Mouse (Mus musculus): ENCODE results near the gene Tango6. TPM values are rescaled to one million over a fixed set of nuclear protein-coding genes. Genes with fewer than 3 reads are reported as not detected.
A peak's percentile ranks its signal among the peaks of the same experiment; 100 is the strongest.

The Tango6 gene
- total and polyA plus RNA-seq, 3 experiments: 2.9 to 6.4 (median 4.5) TPM

DNA sequence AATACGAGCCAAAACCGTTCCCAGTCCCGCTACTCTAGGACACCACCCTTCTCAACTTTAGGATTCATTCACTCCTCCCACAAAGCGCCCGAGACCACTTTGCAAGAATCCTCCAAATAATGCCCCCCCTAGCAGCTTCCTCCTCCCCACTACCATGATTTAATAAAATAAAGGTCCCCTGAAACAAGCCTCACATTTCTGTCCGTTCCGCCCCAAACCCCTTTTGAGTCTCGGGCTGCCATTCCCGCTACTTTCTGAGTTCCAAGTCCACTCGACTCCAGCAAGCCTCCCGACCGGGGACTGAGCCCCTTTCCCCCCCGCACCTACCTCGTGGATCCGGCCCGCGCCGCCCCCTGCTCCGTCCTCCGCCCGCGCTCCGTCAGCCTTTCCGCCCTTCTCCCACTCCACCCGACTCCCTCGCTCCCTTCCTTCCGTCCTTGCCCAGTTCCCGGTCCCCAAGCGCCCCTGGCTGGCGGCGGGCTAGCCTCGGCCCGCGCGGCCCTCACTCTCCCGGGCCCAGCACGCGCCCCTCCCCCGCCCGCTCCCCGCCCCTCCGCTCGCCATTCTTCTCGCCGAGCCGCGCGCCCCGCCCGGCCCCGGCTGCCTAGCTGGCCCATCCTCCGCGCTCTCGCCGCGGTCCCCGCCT lies 210.1 kb downstream of the Tango6 start:
- in situ Hi-C loops (cut with MboI; ENCODE audit: low pct_ligation_motif_present, low pct_unique_long_range_greater_than_20kb, low sequenced_read_pairs): no loop called here
- TF ChIP-seq CHD1 (IDR thresholded peaks at IDR 0.05; ENCODE audit: low read depth, low read length): peak; percentile 55; the same call in 1 of the 2 replicates
- 0 out of 2 replicates have a peak, but pooled peaks have one; percentile 28 for TF ChIP-seq NELFE (IDR thresholded peaks at IDR 0.05; ENCODE audit: low read depth, low read length)
- no peak for TF ChIP-seq NRF1 (IDR thresholded peaks at IDR 0.05; ENCODE audit: low read depth, low read length)
- 0 out of 2 replicates have a peak, but pooled peaks have one; percentile 35 for TF ChIP-seq MAX (IDR thresholded peaks at IDR 0.05; ENCODE audit: low read length)
- TF ChIP-seq UBTF (IDR thresholded peaks at IDR 0.05; ENCODE audit: low read depth, low read length): peak; percentile 39
- peak; percentile 24; the same call in 1 of the 2 replicates for TF ChIP-seq SIN3A (IDR thresholded peaks at IDR 0.05; ENCODE audit: low read length)
- no peak for TF ChIP-seq CTCF (conservative IDR thresholded peaks at IDR 0.05 in 1 of 2, IDR thresholded peaks at IDR 0.05 in 1 of 2; ENCODE audit: low read depth in 2 of 2, low read length in 2 of 2)
- TF ChIP-seq ZKSCAN1 (IDR thresholded peaks at IDR 0.05; ENCODE audit: borderline replicate concordance, low read depth, low read length): no peak
- peak; percentile 50; the same call in 1 of the 2 replicates for TF ChIP-seq HCFC1 (IDR thresholded peaks at IDR 0.05; ENCODE audit: low read depth, low read length)
- TF ChIP-seq RCOR1 (conservative IDR thresholded peaks at IDR 0.05; ENCODE audit: low read depth, low read length): 0 out of 2 replicates have a peak, but pooled peaks have one; percentile 18
- TF ChIP-seq ELF1 (IDR thresholded peaks at IDR 0.05; ENCODE audit: low read depth, low read length): no peak
- no peak for TF ChIP-seq ZMIZ1 (IDR thresholded peaks at IDR 0.05; ENCODE audit: low read depth, low read length)
- TF ChIP-seq ZC3H11A (IDR thresholded peaks at IDR 0.05; ENCODE audit: low read depth, low read length): no peak
- Histone ChIP-seq H3K9ac (ENCODE audit: insufficient read depth, low read depth) (peak overlapping the region; percentile 92), H3K9me3 (replicated peaks; ENCODE audit: low read length) (no peaks in the 10 kb centered on the region), H3K27ac (ENCODE audit: insufficient read depth, low read depth) (peak overlapping the region; percentile 72), H3K4me2 (ENCODE audit: insufficient read depth, low read depth, poor library complexity, severe bottlenecking) (peak overlapping the region; percentile 83; the same call in 1 of the 2 replicates), H3K36me3 (replicated peaks in 1 of 2; ENCODE audit: control insufficient read depth in 1 of 2, insufficient read depth in 1 of 2, low read length in 1 of 2) (peaks cover 21 to 55% of the 10 kb centered on the region in 2 experiments), H3K4me1 (ENCODE audit: control insufficient read depth in 1 of 2, insufficient read depth in 2 of 2) (peaks cover 21 to 63% of the 10 kb centered on the region in 2 experiments), H3K4me3 (replicated peaks in 1 of 3; ENCODE audit: low read depth in 2 of 3, low read length in 2 of 3, poor library complexity in 1 of 3) (peak overlapping the region; percentile 83 to 99 (median 87)), H3K79me2 (replicated peaks; ENCODE audit: control insufficient read depth, extremely low read depth, insufficient read depth, poor library complexity, severe bottlenecking) (peaks cover 80% of the 10 kb centered on the region), H3K27me3 (replicated peaks) (no peaks in the 10 kb centered on the region)
- dilution Hi-C loops (cut with MboI; ENCODE audit: extremely low pct_ligation_motif_present, extremely low pct_unique_long_range_greater_than_20kb, low sequenced_read_pairs): no loop called here
- DNase-seq (ENCODE audit: extremely low read depth): peak; percentile 35

DNA sequence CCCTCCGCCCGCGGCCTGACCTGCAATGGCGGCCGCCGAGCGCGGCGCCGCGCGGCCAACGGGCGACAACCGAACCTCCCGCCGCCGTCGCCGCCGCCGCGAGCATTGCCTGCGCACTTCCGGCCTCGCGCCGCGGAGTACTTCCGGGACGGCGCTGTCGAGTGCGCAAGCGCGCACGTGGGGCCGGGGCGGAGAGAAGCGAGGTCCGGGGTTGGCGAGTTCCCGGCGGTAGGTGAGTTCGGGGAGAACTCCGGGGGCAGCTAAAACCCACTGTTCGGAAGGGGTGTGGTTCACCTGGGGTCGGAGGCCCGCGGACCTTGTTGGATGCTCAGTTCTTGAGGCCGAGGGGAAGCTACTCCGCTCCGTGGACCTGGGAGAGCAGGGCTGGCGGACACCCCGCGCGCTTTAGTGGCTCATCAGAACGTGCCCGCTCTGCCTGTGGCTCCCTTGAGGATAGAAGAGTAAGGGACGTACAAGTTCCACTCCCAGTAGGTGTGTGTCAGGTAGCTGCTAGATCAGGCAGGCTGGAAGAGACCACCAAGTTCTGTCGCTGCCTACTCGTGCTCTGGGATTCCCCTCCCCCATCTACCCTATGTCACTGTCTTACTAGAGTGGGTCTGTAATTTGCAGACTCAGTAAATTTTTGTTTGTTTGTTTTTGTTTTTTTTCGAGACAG lies 210.8 kb downstream of the Tango6 start, which contains the start of gene Utp4:
Gene Utp4 (plus strand): TSS at position 156 of the 676 bp plus-strand sequence.
- peaks cover 18 to 57% of the 10 kb centered on the region in 2 experiments for H3K4me1 ChIP-seq (ENCODE audit: control insufficient read depth in 1 of 2, insufficient read depth in 2 of 2)
- H3K27ac ChIP-seq (ENCODE audit: insufficient read depth, low read depth): peak within 1 kb of the TSS; percentile 72
- dilution Hi-C loops (cut with MboI; ENCODE audit: extremely low pct_ligation_motif_present, extremely low pct_unique_long_range_greater_than_20kb, low sequenced_read_pairs): no loop called here
- no peaks in the 10 kb centered on the region for H3K9me3 ChIP-seq (replicated peaks; ENCODE audit: low read length)
- no peaks in the 10 kb centered on the region for H3K27me3 ChIP-seq (replicated peaks)
- no peak for TF ChIP-seq CHD1 (IDR thresholded peaks at IDR 0.05; ENCODE audit: low read depth, low read length)
- no peak for TF ChIP-seq USF2 (conservative IDR thresholded peaks at IDR 0.05; ENCODE audit: low read depth, low read length)
- TF ChIP-seq BHLHE40 (IDR thresholded peaks at IDR 0.05; ENCODE audit: low read depth, low read length): peak; percentile 87
- TF ChIP-seq IRF4 (IDR thresholded peaks at IDR 0.05; ENCODE audit: low read depth, low read length): peak; percentile 24; the same call in 1 of the 2 replicates
- TF ChIP-seq POLR2A (IDR thresholded peaks at IDR 0.05; ENCODE audit: low read depth, low read length): peak; percentile 93
- TF ChIP-seq NELFE (IDR thresholded peaks at IDR 0.05; ENCODE audit: low read depth, low read length): peak; percentile 83
- peak; percentile 73; the same call in 1 of the 2 replicates for TF ChIP-seq SIN3A (IDR thresholded peaks at IDR 0.05; ENCODE audit: low read length)
- peak; percentile 80; the same call in 1 of the 2 replicates for TF ChIP-seq MAX (IDR thresholded peaks at IDR 0.05; ENCODE audit: low read length)
- TF ChIP-seq MEF2A (IDR thresholded peaks at IDR 0.05; ENCODE audit: borderline replicate concordance, low read depth, low read length): 0 out of 2 replicates have a peak, but pooled peaks have one; percentile 6
- peak; percentile 84 for TF ChIP-seq NRF1 (IDR thresholded peaks at IDR 0.05; ENCODE audit: low read depth, low read length)
- TF ChIP-seq MXI1 (IDR thresholded peaks at IDR 0.05; ENCODE audit: low read depth, low read length): peak; percentile 94
- peak; percentile 67 for TF ChIP-seq CHD2 (IDR thresholded peaks at IDR 0.05; ENCODE audit: low read length)
- peak; percentile 70 for TF ChIP-seq HCFC1 (IDR thresholded peaks at IDR 0.05; ENCODE audit: low read depth, low read length)
- peak; percentile 62 for TF ChIP-seq MAFK (IDR thresholded peaks at IDR 0.05; ENCODE audit: insufficient replicate concordance, low read length)
- peak; percentile 95 for TF ChIP-seq ELF1 (IDR thresholded peaks at IDR 0.05; ENCODE audit: low read depth, low read length)
- TF ChIP-seq RCOR1 (conservative IDR thresholded peaks at IDR 0.05; ENCODE audit: low read depth, low read length): no peak
- no peak for TF ChIP-seq SMC3 (IDR thresholded peaks at IDR 0.05; ENCODE audit: low read depth, low read length)
- peak; percentile 84 for TF ChIP-seq ZMIZ1 (IDR thresholded peaks at IDR 0.05; ENCODE audit: low read depth, low read length)
- TF ChIP-seq TCF12 (IDR thresholded peaks at IDR 0.05; ENCODE audit: low read depth, low read length): peak; percentile 85
- peak; percentile 87 for TF ChIP-seq POLR2AphosphoS2 (IDR thresholded peaks at IDR 0.05; ENCODE audit: low read depth, low read length)
- TF ChIP-seq USF1 (IDR thresholded peaks at IDR 0.05; ENCODE audit: low read depth, low read length): peak; percentile 48; the same call in 1 of the 2 replicates
- no peak for TF ChIP-seq E2F4 (IDR thresholded peaks at IDR 0.05; ENCODE audit: insufficient replicate concordance, low read depth, low read length)
- H3K9ac ChIP-seq (ENCODE audit: insufficient read depth, low read depth): peak within 1 kb of the TSS; percentile 92
- DNase-seq (ENCODE audit: extremely low read depth): peak; percentile 79
- H3K4me2 ChIP-seq (ENCODE audit: insufficient read depth, low read depth, poor library complexity, severe bottlenecking): peak within 1 kb of the TSS; percentile 97
- in situ Hi-C loops (cut with MboI; ENCODE audit: low pct_ligation_motif_present, low pct_unique_long_range_greater_than_20kb, low sequenced_read_pairs): no loop called here
- peaks cover 75% of the 10 kb centered on the region for H3K79me2 ChIP-seq (replicated peaks; ENCODE audit: control insufficient read depth, extremely low read depth, insufficient read depth, poor library complexity, severe bottlenecking)
- H3K4me3 ChIP-seq (replicated peaks in 1 of 3; ENCODE audit: low read depth in 2 of 3, low read length in 2 of 3, poor library complexity in 1 of 3): peak within 1 kb of the TSS; percentile 87 to 99 (median 89)
- peaks cover 28 to 59% of the 10 kb centered on the region in 2 experiments for H3K36me3 ChIP-seq (replicated peaks in 1 of 2; ENCODE audit: control insufficient read depth in 1 of 2, insufficient read depth in 1 of 2, low read length in 1 of 2)

Data from CH12.LX (cell line).